Mouse (Mus musculus) lung, adult 2 months (tissue): ENCODE measurements at regions not wholly inside any gene's neighbourhood (a gene's known extent, or its start where the extent isn't known, plus 50 kb on each side); places are given as distances from the start of the nearest gene placed in this dataset.

Source experiments
- DNase-seq: peaks from one replicate; pipeline ENCODE4 v3.0.0; 2022
- H3K4me1 ChIP-seq: fragments of 200-500 bp; 2 replicates; pipeline ENCODE4 v1.6.1; 2011; ENCODE audit warnings: low read length; ENCODE audit not compliant: control insufficient read depth, insufficient read depth
- H3K4me3 ChIP-seq: fragments of 200-500 bp; replicated peaks from 2 replicates; pipeline ENCODE3; 2011; ENCODE audit warnings: low read depth, mild to moderate bottlenecking, control low read depth, low read length; ENCODE audit errors: extremely low read depth
- CTCF ChIP-seq: fragments of 200-500 bp; IDR thresholded peaks from 2 replicates; pipeline ENCODE4 v1.5.1; 2011; ENCODE audit warnings: mild to moderate bottlenecking, low read length, control low read depth; ENCODE audit not compliant: insufficient read depth
- POLR2A ChIP-seq: fragments of 200-500 bp; IDR thresholded peaks from 2 replicates; pipeline ENCODE4 v1.6.1; 2011; ENCODE audit warnings: low read depth, mild to moderate bottlenecking, control low read depth, low read length, borderline replicate concordance; ENCODE audit errors: extremely low read depth
- WGBS: fragments of 180-500 bp; shearing (Covaris S2); methylation state at CpG from one replicate; pipeline ENCODE4 v1.1.7; 2018; 5-methylcytosine and 5-hydroxymethylcytosine counted together

- TF ChIP-seq CTCF (no peak), POLR2A (no peak)
- 39% methylated on average over 16 of the region's 16 CpGs for WGBS
- DNase-seq, result no peak
- Histone ChIP-seq H3K4me3 (no peak overlapping the region), H3K4me1 (no peaks in the 10 kb centered on the region)
These were observed 165.4 kb downstream of the Barhl2 start for GRCm38 (mm10) chr5:106292387-106293229.

GRCm38 (mm10) chr5:106285152-106285551 is 172.8 kb downstream of the Barhl2 start:
- TF ChIP-seq POLR2A, result no peak
- TF ChIP-seq CTCF, result no peak
- WGBS, result 40% methylated on average over 4 of the region's 4 CpGs
- no peak for DNase-seq
- Histone ChIP-seq H3K4me3 (no peak overlapping the region), H3K4me1 (no peaks in the 10 kb centered on the region)

DNA sequence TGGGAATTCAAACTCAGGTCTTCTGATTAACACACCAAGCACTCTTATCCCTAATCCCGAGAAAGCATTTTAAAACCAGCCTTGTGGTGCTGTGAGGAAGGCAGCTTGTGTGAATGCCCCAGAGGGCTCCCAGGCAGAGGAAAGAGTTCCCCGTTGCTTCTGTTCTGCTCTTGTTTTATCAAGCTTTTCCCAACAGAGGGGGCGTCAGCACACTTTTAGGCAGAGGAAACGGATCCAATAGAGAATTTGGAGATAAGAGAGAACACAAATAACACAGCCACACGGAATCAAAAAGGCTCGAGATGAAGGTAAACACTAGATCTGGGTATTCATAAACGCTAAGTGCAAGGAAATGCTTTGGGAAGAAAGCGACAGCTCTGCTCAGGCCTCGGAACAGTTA is 173.2 kb downstream of the Barhl2 start:
- no peak for TF ChIP-seq POLR2A
- TF ChIP-seq CTCF, result no peak
- 14% methylated on average over 9 of the region's 9 CpGs for WGBS

GRCm38 (mm10) chr5:106282646-106283045 is 175.3 kb downstream of the Barhl2 start:
- 67% methylated on average over 9 of the region's 9 CpGs for WGBS
- no peaks in the 10 kb centered on the region for H3K4me1 ChIP-seq
- no peak for DNase-seq

More for the DNA sequence above, 173.2 kb downstream of the Barhl2 start:
- H3K4me3 ChIP-seq, result no peak overlapping the region
- H3K4me1 ChIP-seq, result no peaks in the 10 kb centered on the region
- DNase-seq, result no peak

GRCm38 (mm10) chr5:106277786-106278185 is 180.2 kb downstream of the Barhl2 start:
- H3K4me3 ChIP-seq, result no peak overlapping the region
- WGBS, result 86% methylated on average over 8 of the region's 8 CpGs
- no peaks in the 10 kb centered on the region for H3K4me1 ChIP-seq
- TF ChIP-seq CTCF, result no peak
- no peak for TF ChIP-seq POLR2A
- no peak for DNase-seq

More at GRCm38 (mm10) chr5:106282646-106283045, 175.3 kb downstream of the Barhl2 start:
- no peak overlapping the region for H3K4me3 ChIP-seq
- TF ChIP-seq POLR2A (no peak), CTCF (no peak)

DNA sequence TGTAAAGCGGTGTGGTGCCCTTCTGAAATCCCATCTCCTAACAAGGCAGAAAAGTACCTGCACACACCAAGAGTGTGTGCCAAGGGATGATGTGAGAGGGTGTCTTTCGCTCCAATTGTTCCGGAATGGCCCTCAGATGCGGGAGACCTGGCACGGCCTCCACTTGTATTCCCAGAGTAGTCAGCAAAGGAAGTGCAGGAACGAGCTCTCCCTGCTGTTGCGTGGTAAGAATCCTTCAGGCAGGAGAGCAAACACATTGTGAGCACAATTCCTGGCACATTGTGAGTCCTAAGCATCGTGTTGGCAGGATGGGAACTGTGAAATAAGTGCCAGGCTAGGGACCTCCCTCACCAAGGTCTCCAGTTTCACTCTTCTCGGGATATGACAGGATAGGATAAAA is 180.7 kb downstream of the Barhl2 start:
- H3K4me3 ChIP-seq, result no peak overlapping the region
- no peaks in the 10 kb centered on the region for H3K4me1 ChIP-seq
- TF ChIP-seq POLR2A (no peak), CTCF (no peak)
- WGBS, result 65% methylated on average over 9 of the region's 9 CpGs
- no peak for DNase-seq

GRCm38 (mm10) chr5:106276186-106276585 is 181.8 kb downstream of the Barhl2 start:
- DNase-seq, result no peak
- H3K4me3 ChIP-seq, result no peak overlapping the region
- no peaks in the 10 kb centered on the region for H3K4me1 ChIP-seq
- TF ChIP-seq CTCF (0 out of 2 replicates have a peak, but pooled peaks have one; percentile 1), POLR2A (no peak)
- WGBS, result 13% methylated on average over 2 of the region's 2 CpGs

DNA sequence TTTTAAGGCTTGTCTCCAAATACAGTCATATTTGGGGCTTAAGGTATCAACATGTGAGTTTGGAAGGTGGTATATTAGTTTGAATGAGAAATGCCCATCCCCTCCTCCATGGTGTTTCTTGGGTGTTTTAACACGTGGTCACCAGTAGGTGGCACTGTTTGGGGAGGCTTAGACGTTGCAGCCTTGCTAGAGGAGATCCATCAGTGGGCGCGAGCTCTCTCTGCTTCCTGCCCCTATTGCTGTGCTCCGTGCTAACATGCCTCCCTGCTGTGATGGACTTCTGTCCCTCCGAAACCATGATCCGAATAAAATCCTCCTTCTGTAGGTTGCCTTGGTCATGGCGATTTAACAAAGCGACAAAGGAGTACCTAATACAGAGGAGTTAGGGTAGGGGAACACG is 183.3 kb downstream of the Barhl2 start:
- peak; percentile 5 for DNase-seq
- WGBS, result 37% methylated on average over 10 of the region's 10 CpGs
- TF ChIP-seq CTCF, result peak; percentile 57
- no peak for TF ChIP-seq POLR2A
- Histone ChIP-seq H3K4me3 (no peak overlapping the region), H3K4me1 (no peaks in the 10 kb centered on the region)

- Histone ChIP-seq H3K4me1 (no peaks in the 10 kb centered on the region), H3K4me3 (no peak overlapping the region)
- WGBS, result 65% methylated on average over 2 of the region's 2 CpGs
- TF ChIP-seq CTCF (no peak), POLR2A (no peak)
- DNase-seq, result no peak
These were observed 193.4 kb downstream of the Barhl2 start for GRCm38 (mm10) chr5:106264536-106264935.

DNA sequence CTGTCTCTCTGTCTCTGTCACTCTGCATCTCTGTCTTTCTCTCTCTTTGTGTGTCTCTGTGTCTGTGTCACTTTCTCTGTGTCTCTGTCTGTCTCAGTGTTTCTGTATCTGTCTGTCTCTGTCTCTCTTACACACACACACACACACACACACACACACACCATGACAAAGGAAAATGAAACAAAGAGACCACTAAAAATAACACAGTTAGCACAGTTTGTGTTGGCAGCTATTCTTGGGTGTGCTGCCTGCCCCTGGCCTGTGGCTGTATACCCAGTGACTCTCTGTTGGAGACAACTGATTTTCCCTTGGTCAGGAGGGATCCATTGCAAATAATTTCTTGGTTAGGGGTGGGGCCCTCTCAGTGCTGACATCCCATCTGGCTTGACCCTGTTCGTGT is 200.8 kb downstream of the Barhl2 start:
- Histone ChIP-seq H3K4me1 (no peaks in the 10 kb centered on the region), H3K4me3 (no peak overlapping the region)
- 83% methylated on average over 1 of the region's 1 CpGs for WGBS
- no peak for TF ChIP-seq POLR2A
- no peak for TF ChIP-seq CTCF
- no peak for DNase-seq
